Mouse (Mus musculus) induced T-regulatory cell, adult 2 months (primary cell): ENCODE measurements around the gene Tcp1.
"Not testable (repeated sequence)": the region's sequence is repeated elsewhere in the genome, so short reads cannot be mapped to it uniquely, and the experiment has no call there.

Experiments used
- DNase-seq: peaks from one replicate; pipeline ENCODE4 v3.0.0-alpha.2; 2012; ENCODE audit warnings: low read depth

The Tcp1 gene

GRCm38 (mm10) chr17:12915488-12915880 is at the start of gene Tcp1:
TSS of gene Tcp1 (plus strand) at chr17:12915701.
- no peak for DNase-seq

GRCm38 (mm10) chr17:12866853-12867252 is 48.6 kb upstream of the Tcp1 start:
- no peak for DNase-seq

GRCm38 (mm10) chr17:12868043-12868442 is 47.5 kb upstream of the Tcp1 start, which contains the start of gene Mas1:
TSS of gene Mas1 (minus strand) at chr17:12868143.
- DNase-seq, result no peak

- no peak for DNase-seq
These were observed 46.9 kb upstream of the Tcp1 start for GRCm38 (mm10) chr17:12868640-12869039.

- DNase-seq, result no peak
These were observed 43.0 kb upstream of the Tcp1 start for GRCm38 (mm10) chr17:12872275-12873028.

- DNase-seq, result no peak
These were observed 39.8 kb upstream of the Tcp1 start, which contains the start of gene Mrgprh for GRCm38 (mm10) chr17:12875734-12876133. TSS of gene Mrgprh (plus strand) at chr17:12876034.

GRCm38 (mm10) chr17:12880178-12880577 is 35.3 kb upstream of the Tcp1 start:
- DNase-seq, result peak; percentile 93

- DNase-seq, result peak; percentile 34
These were observed 34.3 kb upstream of the Tcp1 start for GRCm38 (mm10) chr17:12881216-12881615.

- peak; percentile 84 for DNase-seq
These were observed 28.9 kb upstream of the Tcp1 start for GRCm38 (mm10) chr17:12886620-12887019.

- no peak for DNase-seq
These were observed 28.3 kb upstream of the Tcp1 start for GRCm38 (mm10) chr17:12887021-12887775.

GRCm38 (mm10) chr17:12891054-12891453 is 24.4 kb upstream of the Tcp1 start:
- no peak for DNase-seq

- no peak for DNase-seq
These were observed 23.5 kb upstream of the Tcp1 start for GRCm38 (mm10) chr17:12892033-12892432.

GRCm38 (mm10) chr17:12897674-12898073 is 17.8 kb upstream of the Tcp1 start:
- no peak for DNase-seq

GRCm38 (mm10) chr17:12898607-12899006 is 16.9 kb upstream of the Tcp1 start:
- not testable (repeated sequence) for DNase-seq

- no peak for DNase-seq
These were observed 13.2 kb upstream of the Tcp1 start for GRCm38 (mm10) chr17:12902291-12902690.

GRCm38 (mm10) chr17:12903372-12904333 is 11.8 kb upstream of the Tcp1 start:
- DNase-seq, result no peak

- no peak for DNase-seq
These were observed 11.2 kb upstream of the Tcp1 start for GRCm38 (mm10) chr17:12904349-12904748.

- DNase-seq, result no peak
These were observed 9.7 kb upstream of the Tcp1 start for GRCm38 (mm10) chr17:12905810-12906209.

GRCm38 (mm10) chr17:12906436-12906835 is 9.1 kb upstream of the Tcp1 start:
- no peak for DNase-seq

- DNase-seq, result no peak
These were observed 5.9 kb upstream of the Tcp1 start, which contains the start of gene Pnldc1 for GRCm38 (mm10) chr17:12909361-12910280. TSS of gene Pnldc1 (minus strand) at chr17:12910230.

GRCm38 (mm10) chr17:12910391-12910790 is 5.1 kb upstream of the Tcp1 start:
- no peak for DNase-seq
